Mouse (Mus musculus): ENCODE measurements around the gene Nrm. TPM values are rescaled to one million over a fixed set of nuclear protein-coding genes. Genes with fewer than 3 reads are reported as not detected.

Gene Nrm
- total and polyA plus RNA-seq, 2 experiments from 2014 or later, result 11.8 to 12.1 TPM

GRCm38 (mm10) chr17:35914975-35915374, 53.9 kb downstream of the Nrm start:
- no peaks in the 10 kb centered on the region for H3K27me3 ChIP-seq (ENCODE audit: insufficient read depth, low read length)
- ATAC-seq (ENCODE audit: low FRiP score) (no peak), DNase-seq (ENCODE audit: low spot score) (no peak)
- WGBS, result 83% methylated on average over 6 of the region's 6 CpGs
- H3K27ac ChIP-seq (ENCODE audit: low read depth, low read length), result no peak overlapping the region
- no peak overlapping the region for H3K9ac ChIP-seq (replicated peaks; ENCODE audit: low read length, poor library complexity, severe bottlenecking)
- H3K9me3 ChIP-seq (ENCODE audit: low read length), result no peaks in the 10 kb centered on the region
- no peaks in the 10 kb centered on the region for H3K36me3 ChIP-seq (ENCODE audit: insufficient read depth, low read length)
- peaks cover under 1% of the 10 kb centered on the region; the same call in 1 of the 2 replicates for H3K4me1 ChIP-seq (ENCODE audit: insufficient read depth, low read length)
- H3K4me2 ChIP-seq (ENCODE audit: low read depth, low read length, poor library complexity, severe bottlenecking), result no peak overlapping the region
- peak; percentile 28; the same call in 1 of the 2 replicates for TF ChIP-seq CTCF (IDR thresholded peaks at IDR 0.05)
- H3K4me3 ChIP-seq (ENCODE audit: low read depth, low read length), result no peak overlapping the region

Small RNA genes within 50 kb of the gene (microRNA-seq; reads per million reads assigned to microRNA genes)
- not detected for gene Gm28033 (ENCODE audit: borderline number of aligned reads)

Other genes with a start within 250 kb of the Nrm start
- not detected in 2 replicates for gene Gm9573, start 234.7 kb upstream of the Nrm start, total RNA-seq (2014; rRNA removed)
- not detected in 2 replicates for gene Gm9573, start 234.7 kb upstream of the Nrm start, polyA plus RNA-seq (2015; fragmentation: Nextera tagmentation; extraction: Ambion mirVana)
- 0.77 TPM in 1 of 2 replicates, not detected in the other for gene Mucl3, start 217.6 kb upstream of the Nrm start, total RNA-seq (2014; rRNA removed)
- not detected in 2 replicates for gene Mucl3, start 217.6 kb upstream of the Nrm start, polyA plus RNA-seq (2015; fragmentation: Nextera tagmentation; extraction: Ambion mirVana)
- 43.0 and 49.2 TPM in 2 replicates for gene Vars2, start 193.7 kb upstream of the Nrm start, total RNA-seq (2014; rRNA removed)
- 13.8 and 15.9 TPM in 2 replicates for gene Vars2, start 193.7 kb upstream of the Nrm start, polyA plus RNA-seq (2015; fragmentation: Nextera tagmentation; extraction: Ambion mirVana)
- gene Gtf2h4, start 187.6 kb upstream of the Nrm start, total RNA-seq (2014; rRNA removed), result 20.6 and 27.7 TPM in 2 replicates
- 17.8 and 18.4 TPM in 2 replicates for gene Gtf2h4, start 187.6 kb upstream of the Nrm start, polyA plus RNA-seq (2015; fragmentation: Nextera tagmentation; extraction: Ambion mirVana)
- gene Ddr1, start 156.7 kb upstream of the Nrm start, total RNA-seq (2014; rRNA removed), result 82.8 and 100 TPM in 2 replicates
- gene Ddr1, start 156.7 kb upstream of the Nrm start, polyA plus RNA-seq (2015; fragmentation: Nextera tagmentation; extraction: Ambion mirVana), result 48.5 and 49.3 TPM in 2 replicates
- gene Ier3, start 39.6 kb upstream of the Nrm start, total RNA-seq (2014; rRNA removed), result 10.9 and 13.5 TPM in 2 replicates
- 12.2 and 16.0 TPM in 2 replicates for gene Ier3, start 39.6 kb upstream of the Nrm start, polyA plus RNA-seq (2015; fragmentation: Nextera tagmentation; extraction: Ambion mirVana)
- 112 and 122 TPM in 2 replicates for gene Flot1, start 38.1 kb upstream of the Nrm start, total RNA-seq (2014; rRNA removed)
- gene Flot1, start 38.1 kb upstream of the Nrm start, polyA plus RNA-seq (2015; fragmentation: Nextera tagmentation; extraction: Ambion mirVana), result 124 and 140 TPM in 2 replicates
- gene Tubb5, start 23.0 kb upstream of the Nrm start, total RNA-seq (2014; rRNA removed), result 3,416 and 3,526 TPM in 2 replicates
- gene Tubb5, start 23.0 kb upstream of the Nrm start, polyA plus RNA-seq (2015; fragmentation: Nextera tagmentation; extraction: Ambion mirVana), result 1,872 and 1,886 TPM in 2 replicates
- 22.4 and 22.6 TPM in 2 replicates for gene Mdc1, start 19.8 kb upstream of the Nrm start, total RNA-seq (2014; rRNA removed)
- gene Mdc1, start 19.8 kb upstream of the Nrm start, polyA plus RNA-seq (2015; fragmentation: Nextera tagmentation; extraction: Ambion mirVana), result 3.7 and 4.7 TPM in 2 replicates
- 16.2 and 33.0 TPM in 2 replicates for gene Ppp1r18, start 4.3 kb downstream of the Nrm start, total RNA-seq (2014; rRNA removed)
- 14.1 and 14.4 TPM in 2 replicates for gene Ppp1r18, start 4.3 kb downstream of the Nrm start, polyA plus RNA-seq (2015; fragmentation: Nextera tagmentation; extraction: Ambion mirVana)
- 26.7 and 27.7 TPM in 2 replicates for gene Dhx16, start 18.5 kb downstream of the Nrm start, total RNA-seq (2014; rRNA removed)
- gene Dhx16, start 18.5 kb downstream of the Nrm start, polyA plus RNA-seq (2015; fragmentation: Nextera tagmentation; extraction: Ambion mirVana), result 23.6 and 25.1 TPM in 2 replicates
- 43.5 and 47.7 TPM in 2 replicates for gene 2310061I04Rik, start 36.1 kb downstream of the Nrm start, total RNA-seq (2014; rRNA removed)
- gene 2310061I04Rik, start 36.1 kb downstream of the Nrm start, polyA plus RNA-seq (2015; fragmentation: Nextera tagmentation; extraction: Ambion mirVana), result 88.3 and 89.3 TPM in 2 replicates
- gene Atat1, start 48.8 kb downstream of the Nrm start, total RNA-seq (2014; rRNA removed), result 199 and 216 TPM in 2 replicates
- 326 and 332 TPM in 2 replicates for gene Atat1, start 48.8 kb downstream of the Nrm start, polyA plus RNA-seq (2015; fragmentation: Nextera tagmentation; extraction: Ambion mirVana)
- 37.2 and 46.6 TPM in 2 replicates for gene Mrps18b, start 55.1 kb downstream of the Nrm start, total RNA-seq (2014; rRNA removed)
- gene Mrps18b, start 55.1 kb downstream of the Nrm start, polyA plus RNA-seq (2015; fragmentation: Nextera tagmentation; extraction: Ambion mirVana), result 55.7 and 57.4 TPM in 2 replicates
- 39.3 and 52.8 TPM in 2 replicates for gene Ppp1r10, start 55.1 kb downstream of the Nrm start, total RNA-seq (2014; rRNA removed)
- 23.0 and 24.8 TPM in 2 replicates for gene Ppp1r10, start 55.1 kb downstream of the Nrm start, polyA plus RNA-seq (2015; fragmentation: Nextera tagmentation; extraction: Ambion mirVana)
- gene Abcf1, start 108.4 kb downstream of the Nrm start, total RNA-seq (2014; rRNA removed), result 61.8 and 67.0 TPM in 2 replicates
- gene Abcf1, start 108.4 kb downstream of the Nrm start, polyA plus RNA-seq (2015; fragmentation: Nextera tagmentation; extraction: Ambion mirVana), result 89.0 and 100 TPM in 2 replicates
- gene Gnl1, start 118.5 kb downstream of the Nrm start, total RNA-seq (2014; rRNA removed), result 94.9 and 117 TPM in 2 replicates
- 80.8 and 82.8 TPM in 2 replicates for gene Gnl1, start 118.5 kb downstream of the Nrm start, polyA plus RNA-seq (2015; fragmentation: Nextera tagmentation; extraction: Ambion mirVana)
- gene Prr3, start 118.9 kb downstream of the Nrm start, total RNA-seq (2014; rRNA removed), result 43.9 and 57.8 TPM in 2 replicates
- 97.0 and 100 TPM in 2 replicates for gene Prr3, start 118.9 kb downstream of the Nrm start, polyA plus RNA-seq (2015; fragmentation: Nextera tagmentation; extraction: Ambion mirVana)
- 0.16 and 1.7 TPM in 2 replicates for gene H2-T24, start 159.2 kb downstream of the Nrm start, total RNA-seq (2014; rRNA removed)
- 5.3 and 7.2 TPM in 2 replicates for gene H2-T24, start 159.2 kb downstream of the Nrm start, polyA plus RNA-seq (2015; fragmentation: Nextera tagmentation; extraction: Ambion mirVana)
- gene H2-T23, start 171.5 kb downstream of the Nrm start, total RNA-seq (2014; rRNA removed), result 6.1 and 9.2 TPM in 2 replicates
- gene H2-T23, start 171.5 kb downstream of the Nrm start, polyA plus RNA-seq (2015; fragmentation: Nextera tagmentation; extraction: Ambion mirVana), result 6.4 and 7.3 TPM in 2 replicates
- gene H2-T22, start 181.4 kb downstream of the Nrm start, total RNA-seq (2014; rRNA removed), result 11.5 and 11.8 TPM in 2 replicates
- 7.1 and 8.3 TPM in 2 replicates for gene H2-T22, start 181.4 kb downstream of the Nrm start, polyA plus RNA-seq (2015; fragmentation: Nextera tagmentation; extraction: Ambion mirVana)
- gene Gm6034, start 181.6 kb downstream of the Nrm start, total RNA-seq (2014; rRNA removed), result 0.16 TPM in 1 of 2 replicates, not detected in the other
- gene Gm6034, start 181.6 kb downstream of the Nrm start, polyA plus RNA-seq (2015; fragmentation: Nextera tagmentation; extraction: Ambion mirVana), result not detected in 2 replicates
- gene Gm11127, start 197.1 kb downstream of the Nrm start, total RNA-seq (2014; rRNA removed), result 0.19 TPM in 1 of 2 replicates, not detected in the other
- gene Gm11127, start 197.1 kb downstream of the Nrm start, polyA plus RNA-seq (2015; fragmentation: Nextera tagmentation; extraction: Ambion mirVana), result 0.12 TPM in 1 of 2 replicates, not detected in the other

Measured in midbrain, postnatal 0 days (tissue).